Mouse (Mus musculus) thymus, adult 2 months (tissue): ENCODE measurements around the gene Pgpep1. TPM values are rescaled to one million over a fixed set of nuclear protein-coding genes. Genes with fewer than 3 reads are reported as not detected.

Source experiments
- DNase-seq: peaks from one replicate; pipeline ENCODE4 v3.0.0; 2021
- H3K27ac ChIP-seq: fragments of 200-500 bp; 2 replicates; pipeline ENCODE4 v1.5.1; 2012; ENCODE audit warnings: low read length, control low read depth; ENCODE audit not compliant: control insufficient read depth, insufficient read depth
- H3K27me3 ChIP-seq: fragments of 200-500 bp; 2 replicates; pipeline ENCODE4 v1.6.1; 2012; ENCODE audit warnings: mild to moderate bottlenecking, low read length, moderate library complexity, mixed read lengths; ENCODE audit not compliant: control insufficient read depth, insufficient read depth
- H3K36me3 ChIP-seq: fragments of 200-500 bp; 2 replicates; pipeline ENCODE4 v1.6.1; 2012; ENCODE audit warnings: mild to moderate bottlenecking, low read length, moderate library complexity; ENCODE audit not compliant: control insufficient read depth, insufficient read depth
- H3K4me1 ChIP-seq: fragments of 200-500 bp; replicated peaks from 2 replicates; pipeline ENCODE4 v1.6.1; 2012; ENCODE audit warnings: low read length; ENCODE audit not compliant: control insufficient read depth, insufficient read depth
- H3K4me3 ChIP-seq: fragments of 200-500 bp; 2 replicates; pipeline ENCODE4 v1.5.1; 2012; ENCODE audit warnings: mild to moderate bottlenecking, low read length, control low read depth, moderate library complexity; ENCODE audit not compliant: control insufficient read depth, insufficient read depth
- CTCF ChIP-seq: fragments of 200-500 bp; IDR thresholded peaks from 2 replicates; pipeline ENCODE4 v1.5.1; 2012; ENCODE audit warnings: mild to moderate bottlenecking, control low read depth, low read length, moderate library complexity, borderline replicate concordance; ENCODE audit not compliant: control insufficient read depth, poor library complexity, insufficient read depth; ENCODE audit errors: extremely low read depth
- POLR2A ChIP-seq: fragments of 200-500 bp; IDR thresholded peaks from 2 replicates; pipeline ENCODE4 v1.6.1; 2012; ENCODE audit warnings: mild to moderate bottlenecking, low read length, control low read depth, moderate library complexity; ENCODE audit not compliant: control insufficient read depth, poor library complexity, insufficient read depth; ENCODE audit errors: extremely low read depth
- WGBS: fragments of 180-500 bp; shearing (Covaris S2); methylation state at CpG from one replicate; pipeline ENCODE4 v1.1.7; 2018; 5-methylcytosine and 5-hydroxymethylcytosine counted together
- polyA plus RNA-seq: library from polyadenylated mRNA; depleted of rRNA; stranded (reverse); fragments of >200 nt; gene quantifications from 2 replicates; pipeline ENCODE4 v1.2.3, GENCODE M21; 2012

Gene Pgpep1
- polyA plus RNA-seq, 1 experiment: 40.7 TPM

- Histone ChIP-seq H3K4me3 (no peak overlapping the region), H3K27me3 (no peaks in the 10 kb centered on the region), H3K4me1 (peaks cover 4% of the 10 kb centered on the region; the same call in 1 of the 2 replicates), H3K36me3 (0 out of 2 replicates have a peak, but pooled peaks cover 3% of the 10 kb centered on the region), H3K27ac (no peak overlapping the region)
- TF ChIP-seq CTCF (no peak), POLR2A (no peak)
- 82% methylated on average over 19 of the region's 19 CpGs for WGBS
- DNase-seq: no peak
These were observed 22.0 kb upstream of the Pgpep1 start for GRCm38 (mm10) chr8:70682193-70682592.

GRCm38 (mm10) chr8:70681410-70681809 lies 21.2 kb upstream of the Pgpep1 start:
- no peak for TF ChIP-seq CTCF
- TF ChIP-seq POLR2A: no peak
- H3K27me3 ChIP-seq: no peaks in the 10 kb centered on the region
- 96% methylated on average over 3 of the region's 3 CpGs for WGBS
- no peak overlapping the region for H3K27ac ChIP-seq
- H3K4me1 ChIP-seq: peaks cover 4% of the 10 kb centered on the region; the same call in 1 of the 2 replicates
- H3K4me3 ChIP-seq: no peak overlapping the region
- no peak for DNase-seq
- 0 out of 2 replicates have a peak, but pooled peaks cover 3% of the 10 kb centered on the region for H3K36me3 ChIP-seq

- Histone ChIP-seq H3K4me1 (peaks cover 17% of the 10 kb centered on the region), H3K27ac (no peak overlapping the region), H3K27me3 (no peaks in the 10 kb centered on the region), H3K36me3 (0 out of 2 replicates have a peak, but pooled peaks cover 3% of the 10 kb centered on the region), H3K4me3 (no peak overlapping the region)
- no peak for DNase-seq
- 65% methylated on average over 3 of the region's 3 CpGs for WGBS
- TF ChIP-seq POLR2A (no peak), CTCF (no peak)
These were observed 19.9 kb upstream of the Pgpep1 start for GRCm38 (mm10) chr8:70680039-70680438.

GRCm38 (mm10) chr8:70679404-70679803 lies 19.2 kb upstream of the Pgpep1 start:
- H3K4me1 ChIP-seq: peaks cover 24% of the 10 kb centered on the region
- 91% methylated on average over 4 of the region's 4 CpGs for WGBS

GRCm38 (mm10) chr8:70678679-70679078 lies 18.5 kb upstream of the Pgpep1 start:
- no peak overlapping the region for H3K4me3 ChIP-seq
- H3K36me3 ChIP-seq: 0 out of 2 replicates have a peak, but pooled peaks cover 3% of the 10 kb centered on the region
- no peak for DNase-seq
- TF ChIP-seq CTCF (no peak), POLR2A (no peak)
- H3K27ac ChIP-seq: no peak overlapping the region
- peaks cover 30% of the 10 kb centered on the region for H3K4me1 ChIP-seq
- no peaks in the 10 kb centered on the region for H3K27me3 ChIP-seq

More at GRCm38 (mm10) chr8:70679404-70679803, 19.2 kb upstream of the Pgpep1 start:
- 0 out of 2 replicates have a peak, but pooled peaks cover 3% of the 10 kb centered on the region for H3K36me3 ChIP-seq
- no peak overlapping the region for H3K4me3 ChIP-seq
- no peak for TF ChIP-seq CTCF
- TF ChIP-seq POLR2A: no peak
- H3K27ac ChIP-seq: no peak overlapping the region
- no peaks in the 10 kb centered on the region for H3K27me3 ChIP-seq
- DNase-seq: no peak

GRCm38 (mm10) chr8:70677451-70678080 lies 17.4 kb upstream of the Pgpep1 start:
- WGBS: 96% methylated on average over 15 of the region's 15 CpGs
- TF ChIP-seq CTCF (no peak), POLR2A (no peak)
- Histone ChIP-seq H3K27ac (no peak overlapping the region), H3K27me3 (no peaks in the 10 kb centered on the region), H3K4me1 (peaks cover 33% of the 10 kb centered on the region), H3K36me3 (0 out of 2 replicates have a peak, but pooled peaks cover 3% of the 10 kb centered on the region), H3K4me3 (no peak overlapping the region)
- no peak for DNase-seq
